Mouse (Mus musculus): ENCODE measurements around the gene Stip1.

GRCm38 (mm10) chr19:7058541-7058940 is 18.8 kb upstream of the Stip1 start:
- no peak for TF ChIP-seq POLR2A (IDR thresholded peaks at IDR 0.05; ENCODE audit: borderline replicate concordance, insufficient read depth, low read length)
- TF ChIP-seq CTCF (IDR thresholded peaks at IDR 0.05; ENCODE audit: borderline replicate concordance, insufficient read depth, low read depth, low read length): no peak
